8 mouse cellular contexts compared by ENCODE assay signal in genomic region chr1:168476216-168476897, GRCm38 (mm10). TPM values are rescaled to one million over a fixed set of nuclear protein-coding genes. Genes with fewer than 3 reads are reported as not detected.
DNase-seq lines count a peak whose midpoint lies in the region; ATAC-seq and TF ChIP-seq lines count a peak whose summit lies in the region.

No protein-coding gene starts in this region.

- no peak overlapping the region for H3K4me3 ChIP-seq in heart, adult 2 months
- no peak overlapping the region for H3K4me3 ChIP-seq in limb, embryonic 13.5 days

- WGBS in heart, adult 2 months = 54% methylated on average over 14 of the region's 14 CpGs
- 54% methylated on average over 14 of the region's 14 CpGs for WGBS in limb, embryonic 13.5 days

- no peak overlapping the region for H3K9ac ChIP-seq in heart, adult 2 months (ENCODE audit: low read depth, low read length)
- no peak overlapping the region for H3K9ac ChIP-seq in limb, embryonic 13.5 days

- no peak for TF ChIP-seq CTCF in heart, adult 2 months (IDR thresholded peaks at IDR 0.05)

- no peaks in the 10 kb centered on the region for H3K27me3 ChIP-seq in heart, adult 2 months (ENCODE audit: control insufficient read depth, insufficient read depth, low read length)
- H3K27me3 ChIP-seq in limb, embryonic 13.5 days = no peaks in the 10 kb centered on the region

- no peaks in the 10 kb centered on the region for H3K9me3 ChIP-seq in limb, embryonic 13.5 days

- ATAC-seq in limb, embryonic 13.5 days (ENCODE audit: low FRiP score, low read depth) = peak; percentile 40; the same call in 1 of the 2 replicates
- no peak for ATAC-seq in CD4-positive, CD25-positive, alpha-beta regulatory T cell, adult 4 months

- peaks cover 5% of the 10 kb centered on the region; the same call in 1 of the 2 replicates for H3K36me3 ChIP-seq in heart, adult 2 months (ENCODE audit: control insufficient read depth, insufficient read depth, low read length)
- no peaks in the 10 kb centered on the region for H3K36me3 ChIP-seq in limb, embryonic 13.5 days

- peak in 1 of 2 experiments; percentile 20 for DNase-seq in heart, adult 2 months
- DNase-seq in heart, postnatal 25 days (ENCODE audit: low spot score) = no peak
- DNase-seq in adrenal gland, adult 8-10 months = peak; percentile 42
- peak; percentile 7 for DNase-seq in heart, adult 8-10 months (ENCODE audit: low spot score)
- no peak for DNase-seq in spleen, postnatal 14 days (ENCODE audit: low spot score in 2 of 2)
- no peak for DNase-seq in spleen, postnatal 10 days (ENCODE audit: low spot score in 2 of 2)

- H3K27ac ChIP-seq in heart, adult 2 months = peak overlapping the region; percentile 67
- H3K27ac ChIP-seq in limb, embryonic 13.5 days = no peak overlapping the region

- H3K79me2 ChIP-seq in heart, adult 2 months (replicated peaks; ENCODE audit: control insufficient read depth, insufficient read depth, low read length) = no peaks in the 10 kb centered on the region

- TF ChIP-seq POLR2A in heart, adult 2 months (IDR thresholded peaks at IDR 0.05; ENCODE audit: insufficient read depth, low read depth, low read length) = no peak

- no peak for TF ChIP-seq EP300 in heart, adult 2 months (IDR thresholded peaks at IDR 0.05; ENCODE audit: insufficient read depth, low read depth, low read length)

- H3K4me1 ChIP-seq in heart, adult 2 months (ENCODE audit: control insufficient read depth, insufficient read depth, low read length) = 0 out of 2 replicates have a peak, but pooled peaks cover 3% of the 10 kb centered on the region
- peaks cover 20% of the 10 kb centered on the region for H3K4me1 ChIP-seq in limb, embryonic 13.5 days

- peak overlapping the region; percentile 9; the same call in 1 of the 2 replicates for H3K4me2 ChIP-seq in limb, embryonic 13.5 days (replicated peaks)

- intact Hi-C loops in heart, adult 2 months (cut with DNase I) = no loop called here
- intact Hi-C loops in heart, postnatal 25 days (cut with DNase I) = loop anchor here (10.0 kb wide), 1 partner anchor 262 kb away; no protein-coding TSS in a partner anchor

RNA-seq across cellular contexts. Expression of gene Pbx1, which starts 44.3 kb away (rescaled TPM):
- 10 to 100 TPM; 52.8 to 54.7 TPM for total RNA-seq in heart, adult 2 months (2021)
- 33.1 and 47.6 TPM in 2 replicates for polyA plus RNA-seq in heart, adult 2 months (2012; rRNA removed)
- 10 to 100 TPM; 51.3 to 55.2 TPM for total RNA-seq in heart, postnatal 25 days (2021)
- 100 to 1,000 TPM; 152 to 211 (median 192) TPM for total RNA-seq in adrenal gland, adult 8-10 months (2022)
- 10 to 100 TPM; 48.1 to 60.7 (median 56.2) TPM for total RNA-seq in heart, adult 8-10 months (2022)
- polyA plus RNA-seq in limb, embryonic 13.5 days (2015; fragmentation: Nextera tagmentation; extraction: Ambion mirVana) = 31.6 and 33.0 TPM in 2 replicates
- polyA plus RNA-seq in CD4-positive, CD25-positive, alpha-beta regulatory T cell, adult 4 months (2017; shearing (Covaris generic)) = under 1 TPM; 0.11 to 0.27 TPM

Comparison
In these comparisons a context has a peak if more than half of its experiments do, and no peak if none do; other contexts are left out.
1. DNase-seq: peak in adrenal gland, adult 8-10 months (single experiment) and heart, adult 8-10 months (single experiment); none in heart, postnatal 25 days (single experiment), spleen, postnatal 14 days (0 of 2) and spleen, postnatal 10 days (0 of 2).